Mouse (Mus musculus) bone marrow macrophage, adult 2 months (primary cell): Measurements from ENCODE around the gene Ulk1. TPM values are rescaled to one million over a fixed set of nuclear protein-coding genes. Genes with fewer than 3 reads are reported as not detected.

Source experiments
- H3K27ac ChIP-seq: 2 replicates; pipeline ENCODE4 v1.5.1; 2012; ENCODE audit warnings: low read depth, low read length; ENCODE audit not compliant: insufficient read depth
- H3K4me1 ChIP-seq: 2 replicates; pipeline ENCODE4 v1.6.1; 2012; ENCODE audit warnings: low read length; ENCODE audit not compliant: control insufficient read depth, insufficient read depth
- H3K4me3 ChIP-seq: 2 replicates; pipeline ENCODE4 v1.5.1; 2012; ENCODE audit warnings: mild to moderate bottlenecking, low read length, moderate library complexity; ENCODE audit not compliant: insufficient read depth
- CTCF ChIP-seq: IDR thresholded peaks from 2 replicates; pipeline ENCODE4 v1.5.1; 2012; ENCODE audit warnings: low read depth, mild to moderate bottlenecking, low read length, moderate library complexity
- POLR2A ChIP-seq: IDR thresholded peaks from 2 replicates; pipeline ENCODE4 v1.6.1; 2012; ENCODE audit warnings: mild to moderate bottlenecking, low read depth, low read length, borderline replicate concordance
- polyA plus RNA-seq: library from polyadenylated mRNA; stranded (reverse); fragments of >200 nt; gene quantifications from 2 replicates; pipeline ENCODE4 v1.2.4, GENCODE M21; 2012; ENCODE audit not compliant: missing spikeins, insufficient read depth, insufficient read length

Ulk1 gene
- polyA plus RNA-seq, 1 experiment, result 55.4 TPM

DNA sequence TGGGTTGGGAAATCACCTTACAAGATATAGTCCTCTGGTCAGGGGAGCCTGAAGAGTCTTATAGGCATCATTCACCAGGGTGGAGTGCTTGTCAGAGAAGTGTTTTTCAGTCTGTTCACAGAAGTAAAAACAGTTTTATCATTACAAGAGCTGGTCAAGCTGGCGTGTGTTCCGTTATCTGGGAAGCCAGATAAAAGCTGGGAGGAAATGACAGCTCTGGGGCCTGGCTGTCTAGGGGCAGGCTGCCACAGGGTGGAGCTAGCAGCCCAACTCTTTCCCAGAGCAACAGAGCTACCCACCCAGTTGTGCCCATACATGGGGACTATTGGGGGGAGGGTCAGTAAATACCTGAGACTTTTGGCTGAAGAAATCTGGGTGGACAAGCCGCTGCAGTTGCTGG, 26.1 kb upstream of the Ulk1 start:
- Histone ChIP-seq H3K27ac (no peak overlapping the region), H3K4me3 (no peak overlapping the region), H3K4me1 (peaks cover 11% of the 10 kb centered on the region)
- TF ChIP-seq POLR2A (no peak), CTCF (0 out of 2 replicates have a peak, but pooled peaks have one; percentile 14)

DNA sequence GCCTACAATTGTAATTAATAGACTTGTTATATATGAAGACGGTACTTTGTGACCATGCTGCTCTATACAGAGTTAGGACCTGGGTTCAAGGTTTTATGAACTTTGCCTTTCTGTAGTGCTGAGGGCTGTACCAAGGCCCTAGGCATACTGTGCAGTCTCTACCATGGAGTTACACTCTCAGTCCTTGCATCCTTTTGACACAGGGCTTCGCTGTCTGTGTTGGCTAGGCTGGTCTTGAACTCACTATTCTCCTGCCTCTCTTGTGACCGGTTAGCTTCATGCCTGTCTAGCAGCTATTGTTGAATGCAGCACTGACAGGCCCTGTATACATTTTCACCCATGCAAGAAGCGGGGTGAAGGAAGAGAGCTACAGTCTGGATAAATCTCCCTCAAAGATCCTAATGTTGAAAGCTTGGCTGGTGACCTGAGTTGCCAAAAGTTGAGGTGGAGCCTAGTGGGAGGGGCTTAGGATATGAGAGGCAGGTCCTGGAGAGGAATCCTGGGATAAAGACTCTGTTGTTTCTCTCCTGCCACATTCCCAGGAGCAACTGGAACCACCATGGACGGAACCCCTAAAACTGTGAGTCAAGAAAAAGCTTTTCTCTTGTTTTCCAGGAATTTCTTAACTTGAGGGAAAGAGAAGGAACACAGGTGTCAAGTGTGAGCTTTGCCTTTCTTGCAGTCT, 21.3 kb upstream of the Ulk1 start:
- TF ChIP-seq CTCF (no peak), POLR2A (no peak)
- H3K4me1 ChIP-seq, result no peaks in the 10 kb centered on the region
- H3K4me3 ChIP-seq, result no peak overlapping the region
- no peak overlapping the region for H3K27ac ChIP-seq

GRCm38 (mm10) chr5:110827576-110827975, 17.7 kb upstream of the Ulk1 start:
- TF ChIP-seq POLR2A (no peak), CTCF (no peak)
- Histone ChIP-seq H3K4me3 (no peak overlapping the region), H3K4me1 (no peaks in the 10 kb centered on the region), H3K27ac (no peak overlapping the region)

- Histone ChIP-seq H3K4me1 (no peaks in the 10 kb centered on the region), H3K27ac (no peak overlapping the region), H3K4me3 (no peak overlapping the region)
- no peak for TF ChIP-seq CTCF
- TF ChIP-seq POLR2A, result no peak
These were observed 17.0 kb upstream of the Ulk1 start for GRCm38 (mm10) chr5:110826781-110827495.

GRCm38 (mm10) chr5:110824421-110824820, 14.5 kb upstream of the Ulk1 start:
- Histone ChIP-seq H3K4me1 (no peaks in the 10 kb centered on the region), H3K27ac (no peak overlapping the region), H3K4me3 (no peak overlapping the region)
- no peak for TF ChIP-seq CTCF
- TF ChIP-seq POLR2A, result no peak

- peaks cover 15% of the 10 kb centered on the region for H3K4me1 ChIP-seq
- TF ChIP-seq CTCF (no peak), POLR2A (no peak)
- H3K4me3 ChIP-seq, result peak overlapping the region; percentile 90
- H3K27ac ChIP-seq, result peak overlapping the region; percentile 83
These were observed 853 bp downstream of the Ulk1 start for GRCm38 (mm10) chr5:110808821-110809666.

DNA sequence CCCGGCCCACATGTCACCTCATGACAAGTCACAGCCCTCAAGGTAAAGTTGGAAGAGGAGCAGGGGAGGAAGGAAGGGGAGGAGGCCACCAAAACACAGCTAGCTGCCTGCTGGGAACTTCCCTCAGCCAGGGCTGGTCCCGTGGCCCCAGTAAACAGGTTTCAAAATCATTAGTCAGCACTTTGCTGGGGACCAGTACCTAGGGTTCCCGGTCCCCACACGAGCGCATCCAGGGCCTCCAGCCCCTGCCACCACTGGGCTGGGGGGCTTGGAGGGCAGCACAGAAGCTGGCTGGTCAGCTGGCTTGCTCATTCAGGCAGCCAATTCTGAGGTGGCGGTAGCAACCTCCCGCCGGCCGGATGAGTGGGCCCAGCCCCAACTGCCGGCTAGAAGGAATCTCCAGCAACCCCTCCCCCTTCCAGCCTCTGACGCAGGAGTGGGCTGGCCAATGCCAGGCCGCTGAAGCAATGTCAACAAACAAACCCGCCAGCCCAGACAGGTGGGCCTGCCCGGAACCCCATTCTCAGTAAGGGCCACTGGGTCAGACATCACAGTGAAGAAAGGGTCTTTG, 1.8 kb downstream of the Ulk1 start:
- Histone ChIP-seq H3K4me3 (peak overlapping the region; percentile 90), H3K27ac (peak overlapping the region; percentile 83), H3K4me1 (peaks cover 15% of the 10 kb centered on the region)
- TF ChIP-seq CTCF, result no peak
- 0 out of 2 replicates have a peak, but pooled peaks have one; percentile 20 for TF ChIP-seq POLR2A

DNA sequence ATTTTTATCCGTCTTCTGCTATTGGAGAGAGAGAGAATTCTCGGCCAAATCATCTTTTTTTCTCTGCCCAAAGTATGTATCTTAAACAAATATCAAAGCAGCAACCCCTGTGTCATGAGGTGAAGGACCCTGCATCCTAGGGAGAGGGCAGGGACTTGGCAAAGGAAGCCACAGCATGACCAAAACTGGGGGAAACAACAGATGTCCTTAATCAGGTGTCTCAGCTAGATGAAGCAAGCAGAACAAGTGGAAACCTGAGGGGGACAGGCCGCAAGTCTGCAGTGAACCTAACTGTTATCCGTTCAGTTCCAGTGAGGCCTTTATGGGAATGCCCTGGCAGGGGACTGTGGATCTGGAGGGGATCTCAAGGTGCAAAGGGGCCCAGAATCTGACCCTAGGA, 2.4 kb downstream of the Ulk1 start:
- Histone ChIP-seq H3K4me3 (peak overlapping the region; percentile 90), H3K27ac (peak overlapping the region; percentile 83), H3K4me1 (peaks cover 15% of the 10 kb centered on the region)
- TF ChIP-seq POLR2A (no peak), CTCF (no peak)

- no peak for TF ChIP-seq CTCF
- Histone ChIP-seq H3K4me1 (peaks cover 15% of the 10 kb centered on the region), H3K4me3 (no peak overlapping the region), H3K27ac (no peak overlapping the region)
These were observed 3.2 kb downstream of the Ulk1 start for GRCm38 (mm10) chr5:110806676-110807075.

DNA sequence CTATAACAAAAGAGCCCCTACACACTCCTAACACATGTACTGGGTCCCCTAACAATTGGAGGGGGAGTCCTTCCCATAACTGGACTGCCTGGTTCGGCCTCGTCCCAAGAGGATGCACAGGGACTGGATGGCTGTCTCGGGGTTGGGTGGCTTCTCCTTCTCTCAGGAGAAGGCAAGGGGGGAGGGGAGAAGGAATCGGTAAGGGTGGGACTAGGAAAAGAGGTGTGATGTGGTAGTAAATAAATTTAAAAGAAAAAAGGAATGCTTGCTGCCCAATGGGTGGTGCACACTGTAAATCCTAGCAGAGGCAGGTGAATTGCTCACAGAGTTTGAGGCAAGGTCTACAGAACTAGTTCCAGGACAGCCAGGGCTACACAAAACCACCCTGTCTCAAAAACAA, 3.7 kb downstream of the Ulk1 start:
- TF ChIP-seq POLR2A, result no peak
- TF ChIP-seq CTCF, result no peak
- Histone ChIP-seq H3K4me1 (peaks cover 15% of the 10 kb centered on the region), H3K27ac (no peak overlapping the region), H3K4me3 (no peak overlapping the region)
